Mouse (Mus musculus) frontal cortex, adult (tissue): ENCODE data around the gene Olfr1106.

Experiments
- ATAC-seq: cut with Nextera tagmentation; 2 replicates; pipeline ENCODE4 v1.9.2; 2017; ENCODE audit warnings: mild to moderate bottlenecking, moderate library complexity, mixed read lengths; ENCODE audit not compliant: low TSS enrichment

Gene Olfr1106

DNA sequence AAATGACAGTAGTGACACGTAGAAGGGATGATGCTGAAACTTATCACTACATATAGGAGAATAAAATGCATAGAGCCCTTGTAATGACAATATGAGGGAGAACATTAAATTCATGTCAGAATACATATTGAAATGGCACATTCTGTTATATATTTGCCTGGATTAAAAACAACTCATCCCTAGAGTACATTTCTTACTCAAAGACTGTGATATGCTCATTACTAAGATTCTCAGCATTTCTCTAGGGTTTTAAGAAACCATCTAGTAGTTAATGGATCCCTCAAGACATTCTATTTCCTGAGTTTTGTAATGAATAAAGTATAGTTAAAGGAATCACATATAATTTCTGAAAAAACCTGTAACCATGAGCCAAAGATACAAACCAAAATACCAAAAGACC, at the start of gene Olfr1106:
Gene Olfr1106 (minus strand): TSS at position 101 of the 400 bp plus-strand sequence.
- no peak for ATAC-seq

DNA sequence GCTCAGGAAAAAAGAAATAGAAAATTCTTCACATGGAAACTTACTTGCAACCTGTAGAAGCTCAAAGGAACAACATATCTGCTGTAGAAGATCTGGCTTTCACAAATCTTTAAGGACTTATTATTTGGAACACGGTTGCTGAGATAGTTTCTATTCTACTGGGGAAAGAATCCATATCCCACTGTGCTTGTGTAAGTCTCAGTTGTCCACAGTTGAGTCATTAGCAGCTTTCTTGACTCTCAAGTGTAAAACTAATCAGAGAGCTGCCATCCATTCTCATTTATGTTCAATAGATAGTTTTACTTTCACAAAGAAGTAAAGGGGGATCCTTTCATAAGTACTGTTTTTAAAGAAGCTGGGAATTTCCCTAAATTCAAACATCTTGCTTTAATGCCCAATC, 43.8 kb upstream of the Olfr1106 start, which contains the start of gene Olfr1109:
Gene Olfr1109 (minus strand): TSS at position 101 of the 400 bp plus-strand sequence.
- no peak for ATAC-seq

DNA sequence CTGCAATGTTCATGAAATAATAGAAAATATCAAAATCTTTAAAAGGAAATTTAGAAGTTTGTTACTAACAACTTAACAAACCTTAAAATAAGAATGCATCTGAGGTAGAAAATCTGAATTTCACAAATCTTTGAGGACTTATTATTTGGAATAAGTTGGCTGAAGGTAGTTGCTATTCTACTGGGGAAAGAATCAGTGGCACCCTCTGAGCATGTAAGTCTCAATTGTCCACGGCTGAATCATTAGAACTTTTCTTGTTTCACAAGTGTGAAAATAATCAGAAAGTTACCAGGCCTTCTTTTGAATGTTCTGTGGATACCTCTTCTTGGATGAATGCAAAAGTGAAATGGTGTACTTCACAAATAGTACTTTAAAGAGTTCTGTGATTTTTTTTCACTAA, 23.6 kb upstream of the Olfr1106 start, which contains the start of gene Olfr1107:
Gene Olfr1107 (minus strand): TSS at position 101 of the 400 bp plus-strand sequence.
- no peak for ATAC-seq

GRCm38 (mm10) chr2:87036431-87036830, 15.6 kb downstream of the Olfr1106 start, which contains the start of gene Olfr1105:
Olfr1105 (minus strand) TSS chr2:87036531.
- ATAC-seq: no peak

DNA sequence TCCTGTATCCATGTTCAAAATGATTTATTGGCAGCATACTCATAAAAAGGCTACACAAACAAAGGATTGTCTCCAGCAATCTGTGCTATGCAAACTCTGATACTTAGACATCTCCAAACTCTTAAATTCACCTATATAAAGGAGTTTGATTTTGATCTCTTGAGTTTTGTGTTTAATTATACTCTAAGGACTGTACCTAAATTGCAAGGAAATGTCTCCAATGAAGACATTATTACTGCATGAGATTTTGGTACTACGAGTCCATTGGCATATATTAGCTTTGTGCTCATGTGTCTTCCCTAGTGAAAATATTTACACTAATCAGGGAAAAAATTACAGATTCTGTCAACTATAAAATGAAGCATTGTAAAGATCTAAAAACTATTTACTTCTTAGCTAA, 25.1 kb downstream of the Olfr1106 start, which contains the start of gene Olfr1104:
Gene Olfr1104 (minus strand): TSS at position 101 of the 400 bp plus-strand sequence.
- ATAC-seq: no peak

DNA sequence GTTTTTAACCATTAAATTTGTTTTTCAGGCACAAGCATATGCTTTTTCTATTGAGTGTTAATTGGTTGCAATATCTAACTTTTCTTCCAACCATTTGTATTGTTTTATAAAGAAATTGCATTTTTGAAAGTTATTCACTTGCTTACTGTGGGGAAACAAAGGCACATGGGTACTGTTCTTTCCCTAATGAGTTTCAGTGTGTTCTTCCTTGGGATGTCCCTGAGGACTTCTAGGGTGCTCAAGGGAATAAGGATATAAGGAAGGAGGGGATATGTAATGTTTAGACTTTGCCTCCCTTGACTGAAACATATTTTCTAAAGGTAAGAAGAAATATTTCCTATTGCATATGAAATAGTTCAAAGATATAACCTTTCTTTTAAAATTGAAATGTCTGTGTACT, 54.0 kb downstream of the Olfr1106 start, which contains the start of gene Olfr1102:
Gene Olfr1102 (plus strand): TSS at position 301 of the 400 bp plus-strand sequence.
- no peak for ATAC-seq
